Mouse (Mus musculus) left cerebral cortex, postnatal 14 days (tissue): ENCODE data around the gene Dnaja1. TPM values are rescaled to one million over a fixed set of nuclear protein-coding genes. Genes with fewer than 3 reads are reported as not detected.

Source experiments
- DNase-seq, 2 experiments: peaks; one replicate each; pipeline ENCODE4 v3.0.0; 2021 to 2022; ENCODE audit warnings: low spot score in 2 of 2, mixed read lengths in 1 of 2
- intact Hi-C: fragments of 180-260 bp; cut with DNase I; formaldehyde crosslinking; loops from one replicate; pipeline ENCODE4 v1.15.1; 2025
- total RNA-seq, 2 experiments: library from RNA; stranded (reverse); gene quantifications; 2 replicates each; pipeline ENCODE4 v1.2.3; 2021

Dnaja1 gene
- total RNA-seq, 2 experiments from 2014 or later = 314 to 324 TPM

- DNase-seq = no peak
- intact Hi-C loops = no loop called here
Observed at GRCm38 (mm10) chr4:40725554-40725953, 3.6 kb downstream of the Dnaja1 start.

- no peak for DNase-seq
- intact Hi-C loops = no loop called here
Observed at GRCm38 (mm10) chr4:40727247-40727646, 5.3 kb downstream of the Dnaja1 start.

DNA sequence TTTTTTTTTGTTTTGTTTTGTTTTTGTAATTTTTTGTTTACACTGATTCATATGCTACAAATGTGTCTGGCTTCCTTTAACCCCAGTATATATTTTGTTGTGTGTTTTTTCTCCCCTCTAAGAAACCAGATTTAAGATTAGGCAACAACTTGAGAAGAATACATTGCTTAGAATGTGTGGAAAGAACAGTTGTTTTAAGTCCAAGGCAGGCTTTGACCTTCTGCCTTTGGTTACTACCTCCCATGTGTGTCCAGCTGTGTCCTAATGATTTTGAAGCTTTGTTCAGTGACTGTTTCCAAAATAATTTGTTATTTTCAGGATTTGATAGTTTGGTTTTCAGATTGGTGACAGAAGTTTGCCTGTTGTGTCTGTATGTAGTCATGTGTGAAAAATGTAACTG, 9.3 kb downstream of the Dnaja1 start:
- intact Hi-C loops = no loop called here

GRCm38 (mm10) chr4:40735351-40735750, 13.4 kb downstream of the Dnaja1 start:
- no peak for DNase-seq
- intact Hi-C loops = no loop called here

More for the DNA sequence above, 9.3 kb downstream of the Dnaja1 start:
- DNase-seq = no peak

- no peak for DNase-seq
Observed at GRCm38 (mm10) chr4:40757157-40757779, 35.3 kb downstream of the Dnaja1 start.

GRCm38 (mm10) chr4:40757780-40758420, 36.0 kb downstream of the Dnaja1 start, which contains the start of gene Smu1:
TSS of gene Smu1 (minus strand) at chr4:40757923.
- intact Hi-C loops = no loop called here
- DNase-seq = peak; percentile 96

More at GRCm38 (mm10) chr4:40757157-40757779, 35.3 kb downstream of the Dnaja1 start:
- intact Hi-C loops = no loop called here

- intact Hi-C loops = no loop called here
- no peak for DNase-seq
Observed at GRCm38 (mm10) chr4:40759876-40760275, 37.9 kb downstream of the Dnaja1 start.

DNA sequence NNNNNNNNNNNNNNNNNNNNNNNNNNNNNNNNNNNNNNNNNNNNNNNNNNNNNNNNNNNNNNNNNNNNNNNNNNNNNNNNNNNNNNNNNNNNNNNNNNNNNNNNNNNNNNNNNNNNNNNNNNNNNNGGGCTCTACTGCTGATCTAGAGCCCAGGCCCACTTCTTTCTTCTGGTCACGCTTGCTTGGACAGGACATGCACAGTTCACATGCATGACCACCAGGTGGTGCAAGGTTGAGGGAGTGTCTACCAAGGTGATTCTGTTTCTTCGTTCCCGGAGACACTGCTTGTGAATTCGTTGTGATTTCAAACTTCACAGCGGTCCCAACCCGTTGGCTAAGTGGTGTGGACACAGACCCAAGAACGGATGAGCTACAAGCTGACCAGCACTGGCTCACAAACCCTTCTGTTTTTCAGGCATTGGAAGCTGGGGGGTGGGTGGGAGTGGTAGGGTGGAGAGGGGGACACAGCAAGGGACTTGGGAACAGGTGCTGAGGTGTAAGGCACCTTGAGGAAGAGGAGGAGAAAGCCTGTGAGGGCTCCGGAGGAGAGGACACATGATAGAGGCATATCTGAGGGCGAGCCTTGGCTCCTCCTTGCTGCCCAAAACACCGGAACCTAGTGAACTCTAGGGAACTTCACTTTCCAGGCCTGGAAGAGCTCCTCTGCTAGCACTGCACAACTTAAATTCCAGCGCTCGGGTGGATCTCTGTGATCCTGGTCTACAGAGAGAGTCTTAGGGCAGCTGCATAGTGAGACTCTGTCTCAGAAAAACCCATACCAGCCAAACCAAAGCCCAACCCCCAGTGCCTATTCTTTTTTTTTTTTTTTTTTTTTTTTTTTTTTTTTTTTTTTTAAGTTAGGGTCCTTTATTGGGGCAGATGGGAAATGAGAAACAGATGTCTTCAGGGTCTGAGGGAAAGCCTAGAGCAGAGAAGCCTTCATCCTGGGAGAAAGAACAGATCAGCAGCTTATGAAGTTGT, 52.6 kb downstream of the Dnaja1 start:
- intact Hi-C loops = no loop called here

GRCm38 (mm10) chr4:40776416-40776815, 54.5 kb downstream of the Dnaja1 start:
- DNase-seq = no peak
- intact Hi-C loops = no loop called here

More for the DNA sequence above, 52.6 kb downstream of the Dnaja1 start:
- DNase-seq = peak; percentile 45 to 64

GRCm38 (mm10) chr4:40777116-40777515, 55.2 kb downstream of the Dnaja1 start:
- DNase-seq = no peak
- intact Hi-C loops = no loop called here

- DNase-seq = no peak
- intact Hi-C loops = no loop called here
Observed at GRCm38 (mm10) chr4:40778656-40779055, 56.7 kb downstream of the Dnaja1 start.

DNA sequence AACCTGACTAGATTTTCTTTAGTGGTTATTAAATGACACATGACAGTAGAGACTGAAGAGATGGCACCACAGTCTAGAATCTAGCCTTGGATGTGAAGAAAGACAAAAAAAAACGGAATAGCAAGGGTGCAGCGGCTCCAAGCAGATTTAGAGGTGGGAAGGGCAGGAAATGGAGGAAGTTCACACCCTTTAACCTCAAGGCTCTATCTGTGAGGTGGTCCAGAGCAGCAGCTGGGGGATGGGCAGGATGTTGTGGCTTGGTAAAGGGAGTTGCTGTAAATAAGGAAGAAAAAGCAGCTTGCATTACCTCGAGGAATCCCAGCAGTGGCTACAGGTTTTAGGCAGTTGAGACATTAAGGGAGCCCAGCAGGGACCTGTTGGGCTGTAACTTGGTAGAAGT, 59.2 kb downstream of the Dnaja1 start:
- intact Hi-C loops = no loop called here
- DNase-seq = no peak

- no peak for DNase-seq
- intact Hi-C loops = no loop called here
Observed at GRCm38 (mm10) chr4:40781797-40782495, 60.0 kb downstream of the Dnaja1 start.

- no peak for DNase-seq
- intact Hi-C loops = no loop called here
Observed at GRCm38 (mm10) chr4:40783049-40783448, 61.1 kb downstream of the Dnaja1 start.

- no peak for DNase-seq
- intact Hi-C loops = no loop called here
Observed at GRCm38 (mm10) chr4:40784556-40785169, 62.7 kb downstream of the Dnaja1 start.

- intact Hi-C loops = no loop called here
- DNase-seq = no peak
Observed at GRCm38 (mm10) chr4:40785620-40786166, 63.7 kb downstream of the Dnaja1 start.

DNA sequence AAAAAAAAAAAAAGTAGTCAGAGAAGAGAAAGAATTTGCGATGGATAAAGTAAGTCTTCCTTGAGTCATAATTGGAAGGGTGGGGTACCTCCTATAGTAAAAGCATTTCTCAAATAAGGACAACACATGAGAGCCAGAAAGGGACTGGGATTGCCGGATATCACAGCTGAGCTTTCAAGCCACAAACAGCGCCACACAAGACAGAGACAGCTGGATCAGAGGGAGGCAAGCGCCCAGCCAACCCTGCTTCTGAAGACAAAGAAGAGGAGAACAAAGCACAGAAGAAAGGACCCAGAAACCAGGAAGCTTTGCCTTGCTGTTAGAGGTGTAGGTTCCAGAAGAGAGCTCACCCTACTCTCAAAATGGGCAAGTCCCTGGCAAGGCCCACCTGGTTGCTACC, 64.6 kb downstream of the Dnaja1 start:
- intact Hi-C loops = no loop called here
- no peak for DNase-seq
